Mouse (Mus musculus): Measurements from ENCODE around the gene Zfp935.
"Not testable (repeated sequence)": the region's sequence is repeated elsewhere in the genome, so short reads cannot be mapped to it uniquely, and the experiment has no call there.

Gene Zfp935

DNA sequence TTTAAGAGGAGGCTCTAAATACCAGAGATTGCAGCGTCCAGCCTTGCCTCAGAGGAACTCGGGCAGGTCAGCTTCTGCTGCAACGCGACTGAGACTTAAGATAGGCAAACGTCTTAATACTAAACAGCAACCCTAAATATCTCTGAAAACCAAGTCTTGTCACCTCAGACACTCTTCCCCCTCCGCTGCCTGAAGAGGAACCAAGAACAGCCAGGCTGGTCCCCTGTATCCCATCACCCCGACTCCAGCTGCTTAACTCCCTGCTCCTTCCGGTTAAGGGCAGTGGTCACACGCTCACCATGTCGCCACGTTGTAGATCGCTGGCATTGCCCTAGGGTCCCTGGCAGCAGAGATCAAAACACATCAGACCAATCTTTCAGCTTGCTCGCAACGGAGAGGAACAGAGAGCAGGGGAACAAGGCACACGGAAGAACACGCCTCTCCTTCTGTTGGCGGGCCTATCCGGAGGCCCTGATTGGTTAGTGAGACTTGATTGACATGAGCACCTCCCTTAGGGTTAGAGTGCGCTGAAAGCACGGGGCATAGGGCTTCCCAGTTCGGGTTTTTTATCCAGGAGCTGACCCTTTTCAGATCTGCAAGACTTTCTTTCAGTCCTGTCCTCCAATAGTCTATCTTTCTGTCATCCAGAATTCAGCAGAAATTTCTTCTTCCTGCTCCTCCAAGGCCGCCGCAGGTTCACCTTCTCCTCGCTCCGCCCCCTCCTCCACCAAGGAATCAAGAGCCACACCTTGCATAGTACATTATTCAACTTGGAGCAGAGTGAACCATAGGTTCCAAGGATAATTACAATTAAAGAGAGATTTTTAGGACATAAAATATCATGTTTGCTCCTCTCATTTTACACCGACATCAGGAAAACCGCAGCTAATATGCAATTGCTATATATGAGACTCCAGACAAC is at the start of gene Zfp935:
TSS of gene Zfp935 (minus strand) at position 323 of the 922 bp plus-strand sequence.
- peak; percentile 67 to 83 for DNase-seq (ENCODE audit: low spot score in 2 of 2)

- not testable (repeated sequence) for DNase-seq (ENCODE audit: low spot score in 2 of 2)
Observed at GRCm38 (mm10) chr13:62571099-62571498, 12.8 kb upstream of the Zfp935 start, which contains the start of gene Zfp934. Zfp934 (minus strand) TSS chr13:62571199.

- peak in 1 of 2 experiments; percentile 11 for DNase-seq (ENCODE audit: low spot score in 2 of 2)
Observed at GRCm38 (mm10) chr13:62561696-62562095, 3.4 kb upstream of the Zfp935 start.

GRCm38 (mm10) chr13:62530129-62530528 is 28.2 kb downstream of the Zfp935 start:
- not testable (repeated sequence) for DNase-seq (ENCODE audit: low spot score in 2 of 2)

DNA sequence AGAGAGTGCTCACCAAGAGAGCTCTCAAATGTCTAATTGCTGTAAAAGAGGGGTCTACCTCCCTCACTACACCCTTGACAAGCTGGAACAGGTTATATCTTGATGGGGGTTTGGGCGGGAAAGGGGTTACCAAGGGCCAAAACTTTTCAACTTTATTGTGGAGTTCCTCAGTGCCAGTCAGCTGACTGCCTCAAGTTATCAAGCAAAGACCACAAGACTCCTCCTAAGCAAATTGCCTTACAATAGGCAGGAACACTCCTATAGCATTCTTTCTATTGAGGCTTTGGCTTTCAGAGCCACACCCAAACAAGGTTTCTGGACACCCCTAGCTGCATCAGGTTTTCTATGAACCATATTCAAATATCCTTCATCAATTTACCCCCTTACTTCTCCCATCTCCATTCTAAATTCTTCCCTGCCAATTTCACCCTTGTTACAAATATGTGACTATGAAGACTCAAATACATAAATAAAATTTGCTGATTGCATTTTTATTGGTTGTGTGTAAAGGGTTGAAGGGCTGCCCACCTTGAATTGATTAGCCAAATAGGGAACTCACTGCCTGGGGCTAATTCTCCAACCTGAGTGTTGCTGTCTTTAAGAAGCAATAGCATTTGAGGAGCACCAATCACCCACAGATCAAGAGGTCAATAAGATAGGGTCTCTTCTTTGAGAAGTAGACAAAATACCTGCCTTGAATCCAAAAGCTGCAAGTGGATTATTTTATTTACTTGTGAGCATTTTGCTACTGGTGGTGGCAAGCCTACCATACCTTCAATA is 47.5 kb downstream of the Zfp935 start:
- DNase-seq (ENCODE audit: low spot score in 2 of 2), result not testable (repeated sequence)

DNA sequence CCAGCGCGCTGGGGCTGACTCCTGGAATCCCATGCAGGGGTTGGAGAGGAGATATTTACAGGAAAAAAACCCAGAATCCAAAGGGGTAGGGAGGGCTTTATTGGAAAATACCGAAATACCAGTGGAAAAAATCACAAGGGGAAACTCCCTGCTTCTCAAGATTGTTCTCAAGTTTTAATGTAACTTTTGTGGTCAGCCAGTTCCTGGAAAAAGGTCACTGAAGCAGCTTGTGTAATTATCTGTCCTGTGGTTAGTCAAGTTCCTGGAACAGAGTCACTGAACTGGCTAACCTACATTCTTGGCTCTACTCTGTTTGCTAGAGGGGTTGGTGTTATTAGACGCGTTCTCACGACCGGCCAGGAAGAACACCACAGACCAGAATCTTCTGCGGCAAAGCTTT is 85.7 kb downstream of the Zfp935 start:
- not testable (repeated sequence) for DNase-seq (ENCODE audit: low spot score in 2 of 2)

- peak in 1 of 2 experiments; percentile 12 for DNase-seq (ENCODE audit: low spot score in 2 of 2)
Observed at GRCm38 (mm10) chr13:62469947-62470346, 88.4 kb downstream of the Zfp935 start.

- peak; percentile 83 to 94 for DNase-seq (ENCODE audit: low spot score in 2 of 2)
Observed at GRCm38 (mm10) chr13:62466424-62467334, 91.6 kb downstream of the Zfp935 start, which contains the start of gene Gm49359. Gm49359 (minus strand) TSS chr13:62466832.

All from left cerebral cortex, adult 9 months (tissue).